In genomic region chr13:25070791-25071190, GRCm38 (mm10) we compare ENCODE assay signal across 28 mouse cellular contexts. TPM values are rescaled to one million over a fixed set of nuclear protein-coding genes. Genes with fewer than 3 reads are reported as not detected.
"Had no signal": no experiment of that assay in that cellular context is flagged by ENCODE, and none has a peak within 500 bp of the region (broad histone marks: within the 10 kb centered on the region; RNA-seq: fewer than 3 reads in every experiment).

No protein-coding gene starts in this region.

- H3K4me2 ChIP-seq: embryonic facial prominence, embryonic 12.5 days; embryonic facial prominence, embryonic 13.5 days; embryonic facial prominence, embryonic 15.5 days; forebrain, embryonic 12.5 days; forebrain, embryonic 13.5 days; forebrain, embryonic 15.5 days had no signal

- H3K4me3 ChIP-seq: embryonic facial prominence, embryonic 10.5 days; embryonic facial prominence, embryonic 12.5 days; embryonic facial prominence, embryonic 13.5 days; embryonic facial prominence, embryonic 15.5 days; erythroblast, embryonic 14.5 days; forebrain, embryonic 10.5 days; forebrain, embryonic 12.5 days; forebrain, embryonic 13.5 days; forebrain, embryonic 15.5 days; gastrocnemius, adult 2 months; heart, adult 2 months; heart, embryonic 10.5 days had no signal

- H3K9me3 ChIP-seq: embryonic facial prominence, embryonic 10.5 days; embryonic facial prominence, embryonic 12.5 days; embryonic facial prominence, embryonic 13.5 days; embryonic facial prominence, embryonic 15.5 days; forebrain, embryonic 10.5 days; forebrain, embryonic 12.5 days; forebrain, embryonic 13.5 days; forebrain, embryonic 15.5 days; heart, embryonic 10.5 days had no signal

- DNase-seq: cerebellum, adult 9-11 months; cerebellum, postnatal 10 days; cerebellum, postnatal 14 days; cerebellum, postnatal 25 days; cerebellum, postnatal 36 days; embryo, embryonic 11 days; forebrain, postnatal 0 days; gastrocnemius, adult 2 months; gastrocnemius, postnatal 10 days; gastrocnemius, postnatal 14 days; gastrocnemius, postnatal 36 days; heart, adult 18-20 months; heart, adult 2 months had no signal

- H3K36me3 ChIP-seq: embryonic facial prominence, embryonic 10.5 days; embryonic facial prominence, embryonic 12.5 days; embryonic facial prominence, embryonic 13.5 days; embryonic facial prominence, embryonic 15.5 days; forebrain, embryonic 10.5 days; forebrain, embryonic 12.5 days; forebrain, embryonic 15.5 days; heart, embryonic 10.5 days had no signal

- ATAC-seq: forebrain, embryonic 13.5 days; forebrain, embryonic 14.5 days; forebrain, embryonic 15.5 days; forebrain, embryonic 16.5 days; forebrain, postnatal 0 days had no signal

- H3K27ac ChIP-seq: embryonic facial prominence, embryonic 10.5 days; embryonic facial prominence, embryonic 12.5 days; embryonic facial prominence, embryonic 13.5 days; embryonic facial prominence, embryonic 15.5 days; forebrain, embryonic 10.5 days; forebrain, embryonic 12.5 days; forebrain, embryonic 13.5 days; forebrain, embryonic 15.5 days; gastrocnemius, adult 2 months; heart, adult 2 months; heart, embryonic 10.5 days had no signal

- H3K4me1 ChIP-seq: embryonic facial prominence, embryonic 10.5 days; embryonic facial prominence, embryonic 12.5 days; embryonic facial prominence, embryonic 13.5 days; embryonic facial prominence, embryonic 15.5 days; forebrain, embryonic 10.5 days; forebrain, embryonic 12.5 days; forebrain, embryonic 13.5 days; forebrain, embryonic 15.5 days; heart, embryonic 10.5 days had no signal

- H3K9ac ChIP-seq: embryonic facial prominence, embryonic 12.5 days; embryonic facial prominence, embryonic 13.5 days; embryonic facial prominence, embryonic 15.5 days; forebrain, embryonic 12.5 days; forebrain, embryonic 13.5 days; forebrain, embryonic 15.5 days; forebrain, postnatal 0 days had no signal

- H3K27me3 ChIP-seq: embryonic facial prominence, embryonic 12.5 days; embryonic facial prominence, embryonic 13.5 days; embryonic facial prominence, embryonic 15.5 days; forebrain, embryonic 12.5 days; forebrain, embryonic 13.5 days; forebrain, embryonic 15.5 days had no signal

RNA-seq across cellular contexts. Expression of gene Dcdc2a, which starts 15.0 kb away (rescaled TPM):
- total RNA-seq: common myeloid progenitor, adult 5-6 weeks; gastrocnemius, postnatal 14 days; granulocyte monocyte progenitor cell, adult 5-6 weeks; heart, adult 2 months; heart, adult 8-10 months had no signal
- polyA plus RNA-seq: erythroblast, embryonic 14.5 days had no signal
